Mouse (Mus musculus): ENCODE measurements at regions not wholly inside any gene's neighbourhood (a gene's known extent, or its start where the extent isn't known, plus 50 kb on each side); places are given as distances from the start of the nearest gene placed in this dataset.

DNA sequence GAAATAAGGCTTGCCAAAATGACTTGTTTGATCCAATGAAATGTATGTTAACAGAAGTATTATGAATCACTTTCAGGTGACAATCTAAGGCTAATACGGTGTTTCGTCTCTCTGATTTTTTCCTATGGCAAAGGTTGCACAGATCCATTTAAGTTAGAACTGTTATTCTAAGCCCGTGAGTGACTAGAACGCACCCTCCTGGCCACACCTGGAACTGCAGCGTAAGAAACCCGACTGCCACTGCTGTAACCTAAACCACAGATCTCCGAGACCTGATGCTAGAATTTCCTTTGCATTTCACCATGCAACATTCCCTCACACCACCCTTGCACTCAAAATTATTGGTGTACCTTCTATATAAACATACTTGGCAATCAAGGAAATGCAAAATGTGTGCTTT lies 2160.6 kb upstream of the Gm7489 start:
- Histone ChIP-seq H3K27me3 (ENCODE audit: control insufficient read depth, insufficient read depth, low read length) (no peaks in the 10 kb centered on the region), H3K4me1 (ENCODE audit: control insufficient read depth, insufficient read depth, low read length) (no peaks in the 10 kb centered on the region), H3K4me2 (no peak overlapping the region), H3K36me3 (ENCODE audit: control insufficient read depth, insufficient read depth, low read length) (no peaks in the 10 kb centered on the region), H3K9me3 (replicated peaks; ENCODE audit: control insufficient read depth, low read length) (no peaks in the 10 kb centered on the region), H3K4me3 (ENCODE audit: low read depth, low read length) (no peak overlapping the region), H3K27ac (ENCODE audit: low read depth, low read length) (no peak overlapping the region), H3K9ac (ENCODE audit: low read depth, low read length) (no peak overlapping the region)
- 66% methylated on average over 7 of the region's 7 CpGs for WGBS (ENCODE audit: insufficient replicate concordance)
- no peak for ATAC-seq (replicated peaks; ENCODE audit: insufficient number of reproducible peaks, low FRiP score, low TSS enrichment)

DNA sequence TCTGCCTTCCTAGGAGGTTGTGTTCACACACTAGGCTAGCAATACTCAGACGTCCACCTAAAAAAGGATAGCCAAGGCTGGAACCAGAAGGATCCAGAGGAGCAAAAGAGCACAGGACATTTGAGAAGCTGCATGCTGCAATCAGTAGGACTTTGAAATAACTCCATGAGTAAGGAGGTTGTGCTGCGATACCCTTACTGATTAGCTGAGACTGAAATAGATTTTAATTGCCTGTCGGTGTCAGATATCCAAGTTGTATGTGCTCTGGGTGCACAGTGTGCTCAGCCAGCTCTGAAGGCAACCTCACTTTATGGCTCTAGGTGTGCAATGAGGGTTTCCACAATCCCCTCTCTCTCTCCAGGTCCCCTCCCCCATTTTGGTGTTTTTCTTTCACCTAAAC lies 2159.2 kb upstream of the Gm7489 start:
- Histone ChIP-seq H3K4me1 (ENCODE audit: control insufficient read depth, insufficient read depth, low read length) (no peaks in the 10 kb centered on the region), H3K36me3 (ENCODE audit: control insufficient read depth, insufficient read depth, low read length) (no peaks in the 10 kb centered on the region), H3K9ac (ENCODE audit: low read depth, low read length) (no peak overlapping the region), H3K27me3 (ENCODE audit: control insufficient read depth, insufficient read depth, low read length) (no peaks in the 10 kb centered on the region), H3K9me3 (replicated peaks; ENCODE audit: control insufficient read depth, low read length) (no peaks in the 10 kb centered on the region), H3K4me3 (ENCODE audit: low read depth, low read length) (no peak overlapping the region), H3K4me2 (no peak overlapping the region), H3K27ac (ENCODE audit: low read depth, low read length) (no peak overlapping the region)
- 55% methylated on average over 3 of the region's 3 CpGs for WGBS (ENCODE audit: insufficient replicate concordance)
- no peak for ATAC-seq (replicated peaks; ENCODE audit: insufficient number of reproducible peaks, low FRiP score, low TSS enrichment)

DNA sequence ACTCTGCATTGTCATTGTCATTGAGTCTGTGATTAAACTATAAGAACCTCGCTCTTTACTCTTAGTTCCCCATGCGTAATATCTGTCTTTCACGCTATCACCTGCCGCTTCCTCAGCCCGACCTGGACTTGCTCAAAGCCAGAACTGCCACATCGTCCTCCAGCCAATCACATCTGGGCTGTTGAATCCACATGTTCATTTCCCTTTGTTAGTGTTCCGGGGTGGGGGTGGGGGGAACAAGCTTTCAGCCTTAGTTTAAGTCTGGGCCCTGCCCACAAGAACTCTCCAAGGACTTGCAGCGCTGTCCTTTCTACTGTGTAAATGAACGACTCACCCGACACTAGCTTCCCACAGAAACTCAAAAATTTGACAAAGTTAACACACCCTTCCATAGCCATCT lies 2154.6 kb upstream of the Gm7489 start:
- Histone ChIP-seq H3K27me3 (ENCODE audit: control insufficient read depth, insufficient read depth, low read length) (no peaks in the 10 kb centered on the region), H3K9ac (ENCODE audit: low read depth, low read length) (no peak overlapping the region), H3K4me3 (ENCODE audit: low read depth, low read length) (no peak overlapping the region), H3K9me3 (replicated peaks; ENCODE audit: control insufficient read depth, low read length) (peaks cover 3% of the 10 kb centered on the region; the same call in 1 of the 2 replicates), H3K4me1 (ENCODE audit: control insufficient read depth, insufficient read depth, low read length) (no peaks in the 10 kb centered on the region), H3K4me2 (no peak overlapping the region), H3K27ac (ENCODE audit: low read depth, low read length) (no peak overlapping the region), H3K36me3 (ENCODE audit: control insufficient read depth, insufficient read depth, low read length) (no peaks in the 10 kb centered on the region)
- WGBS (ENCODE audit: insufficient replicate concordance) = 61% methylated on average over 10 of the region's 10 CpGs
- no peak for ATAC-seq (replicated peaks; ENCODE audit: insufficient number of reproducible peaks, low FRiP score, low TSS enrichment)

DNA sequence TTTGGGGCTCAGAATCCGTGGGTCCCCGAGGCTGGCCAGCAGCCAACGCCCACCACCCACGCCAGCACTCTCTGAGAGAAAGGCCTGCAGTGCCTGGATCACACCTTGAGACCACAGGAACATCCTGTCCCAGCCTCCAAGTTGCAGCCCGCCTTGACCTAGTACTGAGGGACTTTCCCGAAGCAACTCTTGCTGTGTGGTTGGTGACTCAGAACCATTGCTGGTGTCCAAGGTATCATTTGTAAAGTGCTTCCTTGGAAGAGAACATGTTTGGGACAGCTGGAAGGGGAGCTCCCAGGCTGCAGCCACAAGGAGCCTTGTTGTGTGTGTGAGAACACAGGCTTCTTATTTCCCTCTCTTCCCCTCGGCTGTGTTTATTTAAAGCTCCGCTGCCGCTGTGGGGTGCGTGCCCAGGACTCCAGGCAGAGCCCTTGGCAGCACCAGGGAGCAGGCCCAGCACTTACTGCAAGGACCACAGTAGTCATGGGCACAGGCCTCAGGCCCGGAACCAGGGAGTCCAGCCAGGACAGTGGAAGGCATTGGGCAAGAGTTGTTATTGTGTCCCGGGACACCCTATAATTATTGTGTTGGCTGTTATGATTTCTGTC lies 2153.8 kb upstream of the Gm7489 start:
- no peak overlapping the region for H3K27ac ChIP-seq (ENCODE audit: low read depth, low read length)
- no peak for ATAC-seq (replicated peaks; ENCODE audit: insufficient number of reproducible peaks, low FRiP score, low TSS enrichment)
- no peak overlapping the region for H3K9ac ChIP-seq (ENCODE audit: low read depth, low read length)
- H3K9me3 ChIP-seq (replicated peaks; ENCODE audit: control insufficient read depth, low read length) = peaks cover 3% of the 10 kb centered on the region; the same call in 1 of the 2 replicates
- H3K36me3 ChIP-seq (ENCODE audit: control insufficient read depth, insufficient read depth, low read length) = no peaks in the 10 kb centered on the region
- H3K4me1 ChIP-seq (ENCODE audit: control insufficient read depth, insufficient read depth, low read length) = no peaks in the 10 kb centered on the region
- H3K4me2 ChIP-seq = no peak overlapping the region
- no peaks in the 10 kb centered on the region for H3K27me3 ChIP-seq (ENCODE audit: control insufficient read depth, insufficient read depth, low read length)
- H3K4me3 ChIP-seq (ENCODE audit: low read depth, low read length) = no peak overlapping the region
- WGBS (ENCODE audit: insufficient replicate concordance) = 49% methylated on average over 12 of the region's 12 CpGs

DNA sequence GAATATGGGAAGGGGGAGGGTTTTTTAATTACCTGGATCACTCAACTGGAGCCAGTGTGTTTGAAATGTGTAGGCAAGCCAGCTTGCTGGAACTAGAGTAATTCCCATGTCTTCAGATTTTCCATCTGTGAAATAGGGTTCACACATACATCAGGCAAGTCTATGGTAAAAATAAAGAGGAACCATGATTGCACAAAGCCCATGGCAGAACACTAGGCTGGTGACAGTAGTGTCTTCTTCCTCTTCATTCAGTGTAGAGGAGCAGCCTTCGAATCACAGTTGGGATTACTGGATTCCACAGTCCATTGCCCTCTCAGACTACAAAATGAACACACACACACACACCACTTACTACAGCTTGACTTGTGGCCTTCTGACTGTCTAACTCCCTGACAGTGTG lies 2150.5 kb upstream of the Gm7489 start:
- Histone ChIP-seq H3K9me3 (replicated peaks; ENCODE audit: control insufficient read depth, low read length) (peaks cover 3% of the 10 kb centered on the region; the same call in 1 of the 2 replicates), H3K9ac (ENCODE audit: low read depth, low read length) (no peak overlapping the region), H3K27me3 (ENCODE audit: control insufficient read depth, insufficient read depth, low read length) (no peaks in the 10 kb centered on the region), H3K36me3 (ENCODE audit: control insufficient read depth, insufficient read depth, low read length) (no peaks in the 10 kb centered on the region), H3K4me2 (no peak overlapping the region), H3K4me3 (ENCODE audit: low read depth, low read length) (no peak overlapping the region), H3K27ac (ENCODE audit: low read depth, low read length) (no peak overlapping the region), H3K4me1 (ENCODE audit: control insufficient read depth, insufficient read depth, low read length) (no peaks in the 10 kb centered on the region)
- ATAC-seq (replicated peaks; ENCODE audit: insufficient number of reproducible peaks, low FRiP score, low TSS enrichment) = no peak
- 78% methylated on average over 1 of the region's 1 CpGs for WGBS (ENCODE audit: insufficient replicate concordance)
